Mouse (Mus musculus) olfactory bulb, adult 2 months (tissue): Measurements from ENCODE around the gene Rfc4. TPM values are rescaled to one million over a fixed set of nuclear protein-coding genes. Genes with fewer than 3 reads are reported as not detected.
A peak's percentile ranks its signal among the peaks of the same experiment; 100 is the strongest.
"Not testable (repeated sequence)": the region's sequence is repeated elsewhere in the genome, so short reads cannot be mapped to it uniquely, and the experiment has no call there.

ENCODE experiments used
- H3K27ac ChIP-seq: fragments of 200-500 bp; 2 replicates; pipeline ENCODE4 v1.5.1; 2012; ENCODE audit warnings: low read depth, low read length; ENCODE audit not compliant: insufficient read depth
- H3K4me1 ChIP-seq: fragments of 200-500 bp; 2 replicates; pipeline ENCODE4 v1.6.1; 2012; ENCODE audit warnings: low read length; ENCODE audit not compliant: control insufficient read depth, insufficient read depth
- H3K4me3 ChIP-seq: fragments of 200-500 bp; 2 replicates; pipeline ENCODE4 v1.5.1; 2012; ENCODE audit warnings: mild to moderate bottlenecking, low read depth, low read length, moderate library complexity; ENCODE audit not compliant: insufficient read depth
- CTCF ChIP-seq: fragments of 200-500 bp; IDR thresholded peaks from 2 replicates; pipeline ENCODE4 v1.5.1; 2012; ENCODE audit warnings: low read depth, mild to moderate bottlenecking, low read length, moderate library complexity; ENCODE audit not compliant: insufficient read depth
- POLR2A ChIP-seq: fragments of 200-500 bp; IDR thresholded peaks from 2 replicates; pipeline ENCODE4 v1.6.1; 2012; ENCODE audit warnings: mild to moderate bottlenecking, low read depth, low read length, moderate library complexity; ENCODE audit not compliant: insufficient read depth
- WGBS: fragments of 180-500 bp; shearing (Covaris S2); methylation state at CpG from one replicate; pipeline ENCODE4 v1.1.7; 2018; 5-methylcytosine and 5-hydroxymethylcytosine counted together
- polyA plus RNA-seq: library from polyadenylated mRNA; stranded (reverse); fragments of >200 nt; gene quantifications from 2 replicates; pipeline ENCODE4 v1.2.4, GENCODE M21; 2012; ENCODE audit warnings: low replicate concordance; ENCODE audit not compliant: missing spikeins, insufficient read depth, insufficient read length

Rfc4 gene
- polyA plus RNA-seq, 1 experiment = not detected

DNA sequence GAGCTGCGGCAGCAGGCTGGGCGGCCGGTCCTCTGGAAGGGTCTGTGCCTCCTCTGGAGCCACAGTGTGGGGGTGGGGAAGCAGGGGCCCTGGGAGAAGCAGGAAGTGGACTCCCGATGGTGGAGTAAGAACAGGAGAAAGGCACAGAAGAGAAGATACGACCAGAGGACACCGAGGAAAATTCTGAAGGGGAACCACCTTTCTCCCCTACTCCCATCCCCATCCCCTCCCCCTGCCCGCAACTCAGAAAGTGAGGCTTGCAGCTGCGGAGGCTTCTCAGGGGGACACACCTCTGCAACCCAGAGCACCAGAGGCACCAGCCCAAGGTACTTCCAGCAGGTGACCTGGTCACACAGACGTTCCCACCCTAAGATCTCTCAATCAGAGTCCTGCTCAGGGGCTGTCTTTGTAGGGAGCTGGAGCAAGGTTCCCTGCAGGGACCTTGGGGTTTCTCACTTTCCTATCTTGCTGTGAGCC lies 27.4 kb downstream of the Rfc4 start:
- TF ChIP-seq POLR2A (no peak), CTCF (no peak)
- H3K4me1 ChIP-seq = peaks cover 8% of the 10 kb centered on the region
- H3K27ac ChIP-seq = no peak overlapping the region
- 2% methylated on average over 9 of the region's 9 CpGs for WGBS
- H3K4me3 ChIP-seq = peak overlapping the region; percentile 11; the same call in 1 of the 2 replicates

DNA sequence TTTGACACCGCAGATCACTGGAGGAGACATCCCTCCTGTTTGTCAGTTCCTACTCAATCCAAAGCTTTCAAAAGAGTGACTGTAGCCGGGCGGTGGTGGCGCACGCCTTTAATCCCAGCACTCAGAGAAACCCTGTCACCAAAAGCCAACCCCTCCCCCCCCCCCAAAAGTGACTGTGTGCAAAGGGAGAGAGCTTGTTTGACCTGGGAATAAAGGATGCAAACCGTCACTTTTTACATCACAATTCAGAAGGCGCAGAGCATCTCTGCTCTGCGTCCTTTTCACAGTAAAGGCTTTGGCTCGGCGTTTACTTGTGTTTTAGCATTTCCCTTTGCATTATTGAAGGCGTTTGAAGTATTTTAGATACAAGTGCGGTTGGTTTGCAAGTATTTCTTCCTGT lies 27.9 kb downstream of the Rfc4 start:
- no peak overlapping the region for H3K4me3 ChIP-seq
- H3K4me1 ChIP-seq = peaks cover 8% of the 10 kb centered on the region
- H3K27ac ChIP-seq = no peak overlapping the region
- TF ChIP-seq POLR2A (no peak), CTCF (no peak)
- 17% methylated on average over 12 of the region's 12 CpGs for WGBS

DNA sequence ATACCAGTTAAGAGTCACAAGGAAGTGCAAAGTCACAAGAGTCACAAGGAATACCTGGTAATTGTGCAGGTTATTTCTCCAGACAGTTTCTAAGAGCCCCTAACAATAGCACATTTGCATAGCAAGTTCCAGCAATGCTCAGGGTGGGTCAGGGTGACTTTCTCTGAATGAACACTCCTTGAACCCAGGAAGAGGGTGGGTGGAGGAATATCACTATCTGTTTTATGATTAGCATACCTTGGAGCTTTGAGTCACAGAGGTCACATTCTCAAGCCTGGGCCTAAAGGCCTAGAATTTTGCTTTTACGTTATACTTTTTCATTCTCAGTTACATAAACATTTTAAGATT lies 29.5 kb downstream of the Rfc4 start:
- 100% methylated on average over 1 of the region's 1 CpGs for WGBS
- not testable (repeated sequence) for H3K4me1 ChIP-seq, H3K27ac ChIP-seq, H3K4me3 ChIP-seq

DNA sequence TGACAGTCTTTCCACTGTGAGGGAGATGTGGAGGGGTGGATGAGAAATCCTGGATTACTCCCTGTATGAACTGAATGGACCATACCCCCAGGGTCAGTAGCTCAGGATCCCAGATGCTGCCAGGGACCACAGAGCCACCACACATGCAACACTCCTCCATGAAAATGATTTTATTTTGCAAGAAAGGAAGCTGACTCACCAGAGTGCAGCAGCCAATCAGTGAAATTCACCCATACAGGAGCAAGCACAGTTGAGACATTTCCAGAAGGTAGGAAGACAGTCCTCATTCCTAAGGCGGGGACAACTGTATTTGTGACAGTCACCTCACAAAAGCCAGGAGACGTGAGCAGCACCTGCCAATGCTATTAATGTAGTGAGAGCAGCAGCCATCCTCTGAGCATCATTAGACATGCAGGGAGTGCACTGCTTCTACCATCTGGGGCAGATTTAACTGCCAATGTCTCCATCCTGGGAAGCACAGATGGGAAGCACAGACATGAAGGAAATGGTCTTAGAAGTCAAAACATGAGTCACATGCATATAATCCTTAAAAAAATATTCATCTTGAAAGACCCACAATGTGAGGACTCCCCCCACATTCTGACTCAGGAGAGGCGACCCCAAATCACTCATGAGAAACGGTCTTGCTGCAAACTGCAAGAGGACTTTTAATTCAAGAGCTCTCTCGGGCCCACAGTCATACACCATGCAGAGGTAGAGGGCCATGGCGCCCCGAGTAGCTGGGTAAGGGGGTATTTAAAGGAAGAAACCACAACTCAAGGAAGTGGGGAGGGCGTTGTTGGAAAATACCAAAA lies 30.0 kb downstream of the Rfc4 start:
- not testable (repeated sequence) for H3K4me1 ChIP-seq, H3K27ac ChIP-seq, H3K4me3 ChIP-seq
- WGBS = 89% methylated on average over 8 of the region's 8 CpGs

DNA sequence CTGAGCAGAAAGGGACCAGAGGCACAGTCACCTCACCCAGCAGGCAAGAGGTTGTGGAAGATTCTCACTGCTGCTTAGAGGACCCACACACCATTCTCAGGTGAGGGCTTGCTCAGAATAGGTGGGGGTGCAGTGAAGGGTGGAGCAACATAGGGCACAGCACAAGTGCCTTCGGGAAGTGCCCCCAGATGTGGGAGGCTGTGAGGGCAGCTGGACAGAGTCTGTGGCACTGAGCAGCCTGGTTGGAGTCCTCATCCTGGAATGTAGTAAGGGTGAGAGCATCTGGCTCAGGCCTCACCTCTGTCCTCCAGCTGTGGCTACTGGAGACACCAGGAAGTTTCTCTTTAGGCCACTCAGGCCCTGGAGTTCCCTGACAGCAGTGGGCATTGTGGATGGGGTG lies 30.7 kb downstream of the Rfc4 start:
- not testable (repeated sequence) for H3K4me1 ChIP-seq, H3K4me3 ChIP-seq, H3K27ac ChIP-seq
- WGBS = 86% methylated on average over 1 of the region's 1 CpGs

DNA sequence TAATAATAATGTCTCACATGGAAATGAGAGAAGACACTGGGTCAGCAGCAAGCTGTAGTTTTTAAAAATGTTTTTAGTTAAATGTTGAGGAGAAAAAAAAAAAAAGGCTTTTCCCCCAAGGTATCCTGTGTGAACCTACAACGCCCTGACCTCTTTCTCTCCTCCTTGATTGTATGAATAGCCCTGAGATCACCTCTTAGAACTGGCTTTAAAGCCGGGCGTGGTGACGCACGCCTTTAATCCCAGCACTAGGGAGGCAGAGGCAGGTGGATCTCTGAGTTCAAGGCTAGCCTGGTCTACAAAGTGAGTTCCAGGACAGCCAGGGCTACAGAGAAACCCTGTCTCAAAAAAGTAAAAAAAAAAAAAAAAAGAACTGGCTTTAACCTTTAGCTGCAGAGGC lies 32.0 kb downstream of the Rfc4 start:
- H3K27ac ChIP-seq, H3K4me1 ChIP-seq, H3K4me3 ChIP-seq: not testable (repeated sequence)
- WGBS = 98% methylated on average over 5 of the region's 5 CpGs

DNA sequence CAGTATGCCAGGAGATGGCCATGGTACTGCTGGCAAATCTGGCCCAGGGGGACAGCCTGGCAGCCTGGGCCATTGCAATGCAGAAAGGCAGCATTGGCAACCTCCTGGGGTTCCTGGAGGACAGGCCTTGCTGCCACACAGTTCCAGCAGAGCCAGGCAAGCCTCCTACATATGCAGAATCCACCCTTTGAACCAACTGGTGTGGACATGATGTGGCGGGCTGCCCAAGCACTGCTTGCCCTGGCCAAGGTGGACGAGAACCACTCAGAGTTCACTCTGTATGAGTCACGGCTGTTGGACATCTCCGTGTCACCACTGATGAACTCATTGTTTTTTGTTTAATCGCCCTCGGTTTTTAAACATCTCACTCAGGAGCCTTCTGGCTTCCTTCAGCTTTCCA lies 33.4 kb downstream of the Rfc4 start:
- Histone ChIP-seq H3K4me3 (no peak overlapping the region), H3K27ac (no peak overlapping the region), H3K4me1 (no peaks in the 10 kb centered on the region)
- TF ChIP-seq POLR2A = no peak
- TF ChIP-seq CTCF = no peak
- 91% methylated on average over 6 of the region's 6 CpGs for WGBS

DNA sequence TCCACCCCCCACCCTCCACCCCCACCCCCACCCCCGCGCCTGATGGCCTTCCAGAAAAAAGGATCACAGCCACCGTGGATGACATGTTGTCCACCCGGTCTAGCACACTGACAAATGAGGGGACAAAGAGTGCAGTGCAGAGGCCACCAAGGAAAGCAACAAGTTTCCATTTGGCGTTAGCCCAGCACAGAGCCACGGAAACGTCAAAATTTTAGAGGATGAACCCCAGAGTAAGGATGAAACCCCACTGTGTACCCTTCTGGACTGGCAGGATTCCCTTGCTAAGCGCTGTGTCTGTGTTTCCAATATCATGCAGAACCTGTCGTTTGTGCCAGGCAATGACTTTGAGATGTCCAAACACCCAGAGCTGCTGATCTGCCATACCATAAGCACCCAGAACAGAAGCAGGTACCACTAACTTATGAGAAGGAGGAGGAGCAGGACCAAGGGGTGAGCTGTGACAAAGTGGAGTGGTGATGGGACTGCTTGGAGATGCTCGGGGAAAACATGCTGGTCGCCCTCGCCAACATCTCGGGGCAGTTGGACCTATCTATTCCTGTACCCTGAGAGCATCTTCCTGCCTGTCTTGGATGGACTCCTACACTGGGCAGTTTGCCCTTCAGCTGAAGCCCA lies 34.1 kb downstream of the Rfc4 start:
- 81% methylated on average over 13 of the region's 13 CpGs for WGBS
- TF ChIP-seq POLR2A = no peak
- TF ChIP-seq CTCF = no peak
- Histone ChIP-seq H3K4me3 (no peak overlapping the region), H3K27ac (no peak overlapping the region), H3K4me1 (no peaks in the 10 kb centered on the region)

DNA sequence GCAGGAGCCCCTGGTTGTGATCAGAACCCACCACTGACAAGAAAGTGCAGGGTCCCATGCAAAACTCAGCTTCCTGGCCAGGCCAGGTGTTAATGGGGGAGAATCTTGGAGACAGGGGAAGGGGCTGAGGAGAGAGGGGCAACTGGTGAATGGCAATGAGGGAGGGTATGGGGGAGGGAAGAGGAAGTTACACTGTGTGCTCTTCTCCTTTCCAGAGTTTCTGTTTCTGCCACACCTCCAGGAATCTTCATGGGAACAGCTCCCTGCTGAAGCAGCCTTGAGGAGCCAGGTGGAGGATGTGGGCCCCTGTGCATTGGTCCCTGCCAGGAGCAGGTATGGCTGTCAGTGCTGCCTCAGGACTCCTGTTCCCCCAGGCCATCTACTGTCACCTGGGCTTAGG lies 36.2 kb downstream of the Rfc4 start:
- not testable (repeated sequence) for H3K4me3 ChIP-seq, H3K4me1 ChIP-seq, H3K27ac ChIP-seq

DNA sequence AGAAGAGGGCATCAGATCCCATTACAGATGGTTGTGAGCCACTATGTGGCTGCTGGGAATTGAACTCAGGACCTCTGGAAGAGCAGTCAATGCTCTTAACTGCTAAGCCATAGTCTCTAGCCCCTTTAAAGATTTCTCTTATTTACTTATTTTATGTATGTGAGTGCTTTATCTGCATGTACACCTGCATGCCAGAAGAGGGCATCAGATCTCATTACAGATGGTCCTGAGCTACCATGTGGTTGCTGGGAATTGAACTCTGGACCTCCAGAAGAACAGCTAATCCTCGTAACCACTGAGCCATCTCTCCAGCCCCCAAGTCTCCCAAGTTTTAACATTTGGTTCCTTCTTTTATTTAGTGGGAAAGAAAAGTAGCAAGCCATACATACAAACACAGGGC lies 39.0 kb downstream of the Rfc4 start:
- 94% methylated on average over 1 of the region's 1 CpGs for WGBS

DNA sequence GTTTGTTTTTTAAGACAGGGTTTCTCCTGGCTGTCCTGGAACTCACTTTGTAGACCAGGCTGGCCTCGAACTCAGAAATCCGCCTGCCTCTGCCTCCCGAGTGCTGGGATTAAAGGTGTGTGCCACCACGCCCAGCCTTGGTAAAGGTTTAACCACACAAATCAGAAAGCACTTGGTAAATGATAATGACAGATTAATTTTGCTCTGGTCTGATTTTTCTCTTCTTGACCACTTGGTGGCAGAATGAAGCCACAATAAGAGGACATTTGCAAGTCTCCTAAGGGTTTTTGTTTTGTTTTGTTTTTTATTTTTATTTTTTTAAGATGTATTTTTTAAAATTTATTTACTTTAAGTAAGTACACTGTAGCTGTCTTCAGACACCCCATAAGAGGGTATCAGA lies 39.8 kb downstream of the Rfc4 start:
- not testable (repeated sequence) for H3K4me3 ChIP-seq, H3K27ac ChIP-seq, H3K4me1 ChIP-seq
- WGBS = 49% methylated on average over 4 of the region's 4 CpGs

More for the DNA sequence above, 39.0 kb downstream of the Rfc4 start:
- H3K4me3 ChIP-seq, H3K4me1 ChIP-seq, H3K27ac ChIP-seq: not testable (repeated sequence)

DNA sequence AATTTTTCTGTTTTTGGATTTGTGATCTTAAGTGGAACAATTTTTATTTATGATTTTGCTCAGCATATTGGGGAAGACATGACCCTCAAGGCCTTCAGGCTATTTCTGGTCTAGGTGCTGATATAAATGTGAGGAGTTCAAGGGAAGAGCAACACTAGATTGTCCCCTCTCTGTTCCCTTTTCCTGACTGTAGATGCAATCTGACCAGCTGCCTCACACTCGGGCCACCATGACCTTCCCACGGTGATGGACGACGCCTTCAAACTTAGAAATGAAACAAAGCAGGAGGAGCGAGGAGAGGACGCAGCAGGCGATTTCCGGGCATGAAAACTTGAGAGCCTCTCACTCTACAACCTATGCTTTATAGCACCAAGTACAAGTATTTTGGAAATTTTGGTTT lies 40.4 kb downstream of the Rfc4 start:
- 81% methylated on average over 8 of the region's 8 CpGs for WGBS
- H3K27ac ChIP-seq, H3K4me3 ChIP-seq, H3K4me1 ChIP-seq: not testable (repeated sequence)

DNA sequence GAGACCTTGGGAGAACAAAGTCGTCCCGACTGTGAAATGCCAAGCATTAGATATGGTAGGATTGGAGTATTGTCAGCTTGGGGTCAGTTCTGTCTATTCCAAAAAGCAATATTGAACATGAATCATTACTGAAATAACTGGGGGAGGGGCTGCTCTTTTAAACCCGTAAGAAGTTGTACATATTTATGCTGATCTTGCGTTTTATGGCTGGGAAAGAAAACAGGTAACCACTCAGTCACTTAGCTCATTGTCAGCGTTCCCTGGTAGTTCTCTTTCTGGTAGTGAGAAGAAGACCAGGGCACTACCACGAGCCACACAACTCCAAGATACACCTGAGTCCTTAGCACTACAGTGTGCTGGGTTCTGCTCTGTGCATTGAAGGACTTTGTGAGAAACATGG lies 50.0 kb downstream of the Rfc4 start:
- not testable (repeated sequence) for H3K27ac ChIP-seq, H3K4me1 ChIP-seq, H3K4me3 ChIP-seq
- WGBS = 86% methylated on average over 6 of the region's 6 CpGs
